Mouse (Mus musculus) C2C12 (cell line): ENCODE data around the gene Slc2a4.

ENCODE experiments used
- CTCF ChIP-seq: IDR thresholded peaks from one replicate; pipeline ENCODE4 v1.5.1; 2011; ENCODE audit not compliant: control insufficient read depth, insufficient read depth, insufficient read length
- MAX ChIP-seq: IDR thresholded peaks from one replicate; pipeline ENCODE4 v1.6.1; 2011; ENCODE audit warnings: mild to moderate bottlenecking, control low read depth
- MYOG ChIP-seq: IDR thresholded peaks from one replicate; pipeline ENCODE4 v1.6.1; 2011; ENCODE audit not compliant: control insufficient read depth, insufficient read length; ENCODE audit errors: extremely low read depth
- USF1 ChIP-seq: IDR thresholded peaks from one replicate; pipeline ENCODE4 v1.6.1; 2011; ENCODE audit warnings: low read depth, mild to moderate bottlenecking, control low read depth, moderate library complexity

DNA sequence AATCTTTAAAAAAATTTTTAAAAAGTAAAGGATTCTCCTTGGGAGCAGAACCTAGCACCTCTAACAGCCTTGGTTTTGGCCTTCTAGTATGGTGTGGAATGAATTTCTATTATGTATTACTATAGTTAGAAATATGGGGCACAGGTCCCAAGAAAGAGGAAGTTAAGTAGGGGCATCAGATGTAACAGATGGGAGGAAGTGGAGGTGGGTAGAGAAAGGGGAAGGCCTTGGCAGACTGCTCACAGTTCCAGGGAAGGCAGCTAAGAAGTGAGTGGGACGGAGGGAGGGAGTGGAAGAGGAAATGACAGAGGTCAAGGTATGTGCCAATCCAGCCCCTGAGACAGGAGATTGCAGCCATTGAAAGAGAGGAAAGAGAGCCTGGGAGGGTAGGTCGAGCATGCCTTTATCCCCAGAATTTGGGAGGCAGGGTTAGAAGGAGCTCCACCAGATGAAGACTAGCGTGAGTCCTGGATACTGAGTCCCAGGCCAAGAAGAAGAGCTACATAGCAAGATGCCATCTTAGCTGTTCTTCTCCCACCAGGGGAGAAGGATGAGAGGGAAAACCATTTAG, 16.9 kb downstream of the Slc2a4 start:
- no peak for TF ChIP-seq USF1
- TF ChIP-seq MYOG, result no peak
- no peak for TF ChIP-seq MAX
- TF ChIP-seq CTCF, result no peak
